Mouse (Mus musculus) cortical plate, adult 2 months (tissue): ENCODE data around the gene Ociad1.

Source experiments
- CTCF ChIP-seq: fragments of 200-500 bp; IDR thresholded peaks from 2 replicates; pipeline ENCODE4 v1.5.1; 2011; ENCODE audit warnings: mild to moderate bottlenecking, control low read depth, low read length; ENCODE audit not compliant: insufficient read depth; ENCODE audit errors: extremely low read depth
- POLR2A ChIP-seq: fragments of 200-500 bp; IDR thresholded peaks from 2 replicates; pipeline ENCODE4 v1.6.1; 2011; ENCODE audit warnings: mild to moderate bottlenecking, low read length, control low read depth; ENCODE audit not compliant: insufficient read depth; ENCODE audit errors: extremely low read depth

- TF ChIP-seq POLR2A: no peak
- TF ChIP-seq CTCF: no peak
Measured at GRCm38 (mm10) chr5:73285470-73285978, 7.1 kb upstream of the Ociad1 start.
